Comparison of ENCODE assay signal across 17 mouse cellular contexts in the genomic region with DNA sequence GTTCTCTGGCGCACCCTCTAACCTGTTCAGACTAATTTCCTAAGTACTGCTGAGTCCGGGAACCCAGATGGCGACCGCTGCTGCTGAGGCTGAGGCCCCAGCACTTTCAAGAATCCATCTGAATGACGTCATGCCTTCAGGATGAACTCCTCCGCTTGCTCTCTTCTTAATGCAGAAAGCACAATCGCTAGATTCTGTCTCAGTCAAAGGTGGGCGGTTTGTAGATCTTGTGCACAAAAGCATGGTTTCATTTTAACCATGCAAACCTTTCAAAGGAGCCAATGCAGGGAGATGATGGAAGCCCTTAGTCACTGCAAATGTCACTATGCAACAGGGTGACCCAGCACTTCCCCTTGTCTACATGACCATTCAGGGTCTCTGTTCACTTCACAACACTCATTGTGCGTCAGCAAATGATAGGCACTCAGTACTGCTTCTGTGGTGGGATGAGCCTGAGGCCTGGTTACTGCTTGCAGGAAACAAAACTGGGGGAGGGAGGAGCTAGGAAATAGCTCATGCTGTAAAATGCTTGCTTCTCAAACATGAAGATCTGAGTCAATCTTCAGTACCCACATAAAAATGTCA. TPM values are rescaled to one million over a fixed set of nuclear protein-coding genes. Genes with fewer than 3 reads are reported as not detected.
DNase-seq lines count a peak whose midpoint lies in the region; ATAC-seq and TF ChIP-seq lines count a peak whose summit lies in the region.
"Had no signal": no experiment of that assay in that cellular context is flagged by ENCODE, and none has a peak within 500 bp of the region (broad histone marks: within the 10 kb centered on the region; RNA-seq: fewer than 3 reads in every experiment).

No protein-coding gene starts in this region.

- no peaks in the 10 kb centered on the region for H3K4me1 ChIP-seq in midbrain, embryonic 10.5 days
- no peaks in the 10 kb centered on the region for H3K4me1 ChIP-seq in hindbrain, postnatal 0 days (ENCODE audit: insufficient read depth, low read length)
- H3K4me1 ChIP-seq: embryonic facial prominence, embryonic 13.5 days; forebrain, embryonic 13.5 days; hindbrain, embryonic 10.5 days; limb, embryonic 13.5 days; neural tube, embryonic 15.5 days had no signal

- no peak overlapping the region for H3K27ac ChIP-seq in midbrain, embryonic 10.5 days (replicated peaks)
- H3K27ac ChIP-seq in hindbrain, postnatal 0 days = no peak overlapping the region
- H3K27ac ChIP-seq: embryonic facial prominence, embryonic 13.5 days; forebrain, embryonic 13.5 days; hindbrain, embryonic 10.5 days; limb, embryonic 13.5 days; neural tube, embryonic 15.5 days had no signal

- no peak overlapping the region for H3K9ac ChIP-seq in hindbrain, postnatal 0 days (replicated peaks; ENCODE audit: low read length)
- H3K9ac ChIP-seq: embryonic facial prominence, embryonic 13.5 days; forebrain, embryonic 13.5 days; limb, embryonic 13.5 days; liver, postnatal 0 days; neural tube, embryonic 15.5 days had no signal

- WGBS in midbrain, embryonic 10.5 days = 91% methylated on average over 9 of the region's 9 CpGs
- 87% methylated on average over 9 of the region's 9 CpGs for WGBS in hindbrain, postnatal 0 days

- peak; percentile 94 for ATAC-seq in CD4-positive, CD25-positive, alpha-beta regulatory T cell, adult 4 months
- ATAC-seq in granulocyte monocyte progenitor cell, adult 5-6 weeks (replicated peaks; ENCODE audit: poor library complexity, severe bottlenecking) = peak; percentile 89
- ATAC-seq in hindbrain, postnatal 0 days = no peak
- ATAC-seq: forebrain, embryonic 13.5 days; liver, postnatal 0 days had no signal

- H3K4me3 ChIP-seq in midbrain, embryonic 10.5 days = no peak overlapping the region
- no peak overlapping the region for H3K4me3 ChIP-seq in hindbrain, postnatal 0 days (ENCODE audit: low read length)
- H3K4me3 ChIP-seq: embryonic facial prominence, embryonic 13.5 days; forebrain, embryonic 13.5 days; hindbrain, embryonic 10.5 days; limb, embryonic 13.5 days; neural tube, embryonic 15.5 days had no signal

- DNase-seq in frontal cortex, adult 2 months (ENCODE audit: extremely low spot score in 1 of 2, low spot score in 1 of 2) = peak; percentile 5 to 60
- no peak for DNase-seq in frontal cortex, postnatal 25 days (ENCODE audit: low spot score in 2 of 2)
- peak; percentile 69 for DNase-seq in naive thymus-derived CD4-positive, alpha-beta T cell, adult 2 months (ENCODE audit: low read depth)
- DNase-seq in urinary bladder, postnatal 4 days (ENCODE audit: low spot score in 2 of 2) = no peak
- DNase-seq in midbrain, embryonic 10.5 days (ENCODE audit: low spot score) = no peak
- DNase-seq in hindbrain, postnatal 0 days (ENCODE audit: low spot score) = no peak
- DNase-seq: cerebellum, adult 9-10 months; kidney, adult 2 months; liver, postnatal 0 days had no signal

- no peaks in the 10 kb centered on the region for H3K27me3 ChIP-seq in midbrain, embryonic 10.5 days (ENCODE audit: low read depth, poor library complexity, severe bottlenecking)
- no peaks in the 10 kb centered on the region for H3K27me3 ChIP-seq in hindbrain, postnatal 0 days (ENCODE audit: insufficient read depth, low read length)
- H3K27me3 ChIP-seq: embryonic facial prominence, embryonic 13.5 days; forebrain, embryonic 13.5 days; limb, embryonic 13.5 days; neural tube, embryonic 15.5 days had no signal

- H3K4me2 ChIP-seq in hindbrain, postnatal 0 days (ENCODE audit: low read depth, low read length) = no peak overlapping the region
- H3K4me2 ChIP-seq: embryonic facial prominence, embryonic 13.5 days; forebrain, embryonic 13.5 days; limb, embryonic 13.5 days; neural tube, embryonic 15.5 days had no signal

- no peaks in the 10 kb centered on the region; the same call in 1 of the 2 replicates for H3K9me3 ChIP-seq in midbrain, embryonic 10.5 days (replicated peaks)
- no peaks in the 10 kb centered on the region for H3K9me3 ChIP-seq in hindbrain, postnatal 0 days (ENCODE audit: low read length)
- H3K9me3 ChIP-seq: embryonic facial prominence, embryonic 13.5 days; forebrain, embryonic 13.5 days; hindbrain, embryonic 10.5 days; limb, embryonic 13.5 days; neural tube, embryonic 15.5 days had no signal

- no peak for TF ChIP-seq CTCF in hindbrain, postnatal 0 days (IDR thresholded peaks at IDR 0.05; ENCODE audit: low read depth)

- no peaks in the 10 kb centered on the region for H3K36me3 ChIP-seq in midbrain, embryonic 10.5 days
- no peaks in the 10 kb centered on the region for H3K36me3 ChIP-seq in hindbrain, postnatal 0 days (ENCODE audit: insufficient read depth, low read length)
- H3K36me3 ChIP-seq: embryonic facial prominence, embryonic 13.5 days; hindbrain, embryonic 10.5 days; limb, embryonic 13.5 days; neural tube, embryonic 15.5 days had no signal

RNA-seq across cellular contexts. Expression of a gene that starts 31.4 kb away (rescaled TPM):
- 0.27 and 0.44 TPM in 2 replicates for polyA plus RNA-seq in frontal cortex, adult 2 months (2012; rRNA removed)
- 1 to 10 TPM; 9.7 to 9.9 TPM for polyA plus RNA-seq in CD4-positive, CD25-positive, alpha-beta regulatory T cell, adult 4 months (2017; shearing (Covaris generic))
- not detected in 2 replicates for total RNA-seq in granulocyte monocyte progenitor cell, adult 5-6 weeks (2014; fragmentation: Nextera tagmentation)
- not detected in 2 replicates for total RNA-seq in granulocyte monocyte progenitor cell, adult 5-6 weeks (2017)
- 0.41 and 6.1 TPM in 2 replicates for polyA plus RNA-seq in midbrain, embryonic 10.5 days (2016; fragmentation: Nextera tagmentation; extraction: Ambion mirVana)
- 0.16 TPM in 1 of 2 replicates, not detected in the other for total RNA-seq in hindbrain, postnatal 0 days (2014; rRNA removed)
- polyA plus RNA-seq in hindbrain, postnatal 0 days (2015; fragmentation: Nextera tagmentation; extraction: Ambion mirVana) = 0.26 and 0.33 TPM in 2 replicates
- total RNA-seq: layer of hippocampus, adult 18-20 months had no signal
- polyA plus RNA-seq: liver, postnatal 0 days had no signal

Comparison
In these comparisons a context has a peak if more than half of its experiments do, and no peak if none do; other contexts are left out.
1. DNase-seq: peak in frontal cortex, adult 2 months (2 of 2) and naive thymus-derived CD4-positive, alpha-beta T cell, adult 2 months (single experiment); none in frontal cortex, postnatal 25 days (0 of 2), urinary bladder, postnatal 4 days (0 of 2), midbrain, embryonic 10.5 days (single experiment) and hindbrain, postnatal 0 days (single experiment).